Mouse (Mus musculus) CH12.LX (cell line): Measurements from ENCODE around the gene Aup1.

Source experiments
- CTCF ChIP-seq, 2 experiments: IDR thresholded peaks in 1 of 2; conservative IDR thresholded peaks in 1 of 2; 2 replicates each; pipeline ENCODE4 v1.5.1; 2011 to 2012; ENCODE audit warnings: low read depth in 2 of 2, low read length in 2 of 2, improper control_type of control experiment in 1 of 2, inconsistent platforms in 1 of 2, mild to moderate bottlenecking in 1 of 2, moderate library complexity in 1 of 2
- E2F4 ChIP-seq: IDR thresholded peaks from 2 replicates; pipeline ENCODE4 v1.6.1; 2011; ENCODE audit warnings: low read depth, low read length, improper control_type of control experiment; ENCODE audit not compliant: insufficient replicate concordance
- MAFK ChIP-seq: IDR thresholded peaks from 2 replicates; pipeline ENCODE4 v1.6.1; 2011; ENCODE audit warnings: low read length, improper control_type of control experiment; ENCODE audit not compliant: insufficient replicate concordance
- NELFE ChIP-seq: IDR thresholded peaks from 2 replicates; pipeline ENCODE4 v1.6.1; 2011; ENCODE audit warnings: low read depth, low read length, improper control_type of control experiment
- NRF1 ChIP-seq: IDR thresholded peaks from 2 replicates; pipeline ENCODE4 v1.6.1; 2014; ENCODE audit warnings: low read depth, mild to moderate bottlenecking, inconsistent platforms, low read length, improper control_type of control experiment, moderate library complexity
- POLR2A ChIP-seq: IDR thresholded peaks from 2 replicates; pipeline ENCODE4 v1.6.1; 2011; ENCODE audit warnings: low read depth, mild to moderate bottlenecking, improper control_type of control experiment, low read length
- ZKSCAN1 ChIP-seq: IDR thresholded peaks from 2 replicates; pipeline ENCODE4 v1.6.1; 2012; ENCODE audit warnings: low read depth, inconsistent platforms, low read length, improper control_type of control experiment, borderline replicate concordance

- TF ChIP-seq POLR2A (no peak), E2F4 (no peak), CTCF (conservative IDR thresholded peaks at IDR 0.05 in 1 of 2, IDR thresholded peaks at IDR 0.05 in 1 of 2; ENCODE audit: low read depth in 2 of 2, low read length in 2 of 2) (no peak), MAFK (no peak), ZKSCAN1 (no peak), NRF1 (no peak), NELFE (no peak)
Measured at GRCm38 (mm10) chr6:83005444-83006011, 48.8 kb upstream of the Aup1 start.
